Mouse (Mus musculus) CD4-positive naive resting alpha-beta T cell, adult 76 days (primary cell): ENCODE results near the gene Ptprm. TPM values are rescaled to one million over a fixed set of nuclear protein-coding genes. Genes with fewer than 3 reads are reported as not detected.

Source experiments
- total RNA-seq: library from RNA; stranded (reverse); gene quantifications from one replicate; pipeline ENCODE4 v1.2.4, GENCODE M21; 2023

Ptprm gene
- total RNA-seq: 0.50 TPM

DNA sequence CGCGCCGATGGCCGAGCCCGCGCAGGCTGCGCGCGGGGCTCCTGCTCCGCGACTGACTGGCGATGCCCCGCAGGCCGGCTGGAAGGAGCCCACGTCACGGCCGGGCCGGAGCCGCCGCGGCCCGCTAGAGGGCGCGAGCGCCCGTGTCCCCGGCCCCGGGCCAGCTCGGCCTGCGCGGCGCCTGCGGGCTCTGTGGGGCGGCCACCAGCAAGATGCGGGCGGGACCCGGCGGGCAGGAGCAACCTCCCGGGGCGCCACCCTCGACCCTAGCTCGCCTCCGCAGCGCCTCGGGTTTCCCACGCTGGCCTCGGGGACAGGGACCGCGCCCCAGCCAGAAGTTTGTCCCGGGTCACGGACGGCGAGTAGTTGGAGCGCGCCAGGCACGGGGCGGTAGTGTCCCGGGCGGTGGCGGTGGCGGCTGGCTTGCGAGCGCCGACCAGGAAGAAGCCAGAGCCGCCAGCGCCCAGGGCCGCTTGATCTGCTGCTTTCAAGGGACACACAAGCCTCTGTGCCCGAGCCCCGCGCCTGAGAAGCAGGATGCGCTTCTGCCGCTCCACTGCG, at the start of gene Ptprm:
TSS of gene Ptprm (minus strand) at position 7 of the 561 bp plus-strand sequence.

